Mouse (Mus musculus): ENCODE measurements around the gene Vnn1. TPM values are rescaled to one million over a fixed set of nuclear protein-coding genes. Genes with fewer than 3 reads are reported as not detected.

Vnn1 gene
- total RNA-seq, 2 experiments from 2014 or later: 0.31 to 0.56 TPM

Other genes with a start within 250 kb of the Vnn1 start
- 100 to 1,000 TPM; 173 to 245 TPM for gene Rps12, start 107.4 kb upstream of the Vnn1 start, total RNA-seq (2021)
- gene Slc18b1, start 97.7 kb upstream of the Vnn1 start, total RNA-seq (2021): 10 to 100 TPM in 1 of 2 experiments, 1 to 10 TPM in 1; 8.6 to 10.2 TPM
- not detected for gene Vnn3, start 43.2 kb upstream of the Vnn1 start, total RNA-seq (2021)
- gene Taar1, start 25.7 kb downstream of the Vnn1 start, total RNA-seq (2021): not detected
- gene Taar2, start 43.9 kb downstream of the Vnn1 start, total RNA-seq (2021): not detected
- gene Taar3, start 54.9 kb downstream of the Vnn1 start, total RNA-seq (2021): not detected
- gene Taar4, start 65.8 kb downstream of the Vnn1 start, total RNA-seq (2021): not detected
- gene Taar5, start 76.0 kb downstream of the Vnn1 start, total RNA-seq (2021): not detected
- gene Taar6, start 91.0 kb downstream of the Vnn1 start, total RNA-seq (2021): not detected
- not detected for gene Taar7a, start 98.8 kb downstream of the Vnn1 start, total RNA-seq (2021)
- gene Taar7b, start 105.3 kb downstream of the Vnn1 start, total RNA-seq (2021): not detected
- not detected for gene Taar7d, start 132.5 kb downstream of the Vnn1 start, total RNA-seq (2021)
- not detected for gene Taar7e, start 142.9 kb downstream of the Vnn1 start, total RNA-seq (2021)
- gene Taar7f, start 154.8 kb downstream of the Vnn1 start, total RNA-seq (2021): not detected
- not detected for gene Taar8a, start 181.8 kb downstream of the Vnn1 start, total RNA-seq (2021)
- not detected for gene Taar8b, start 197.6 kb downstream of the Vnn1 start, total RNA-seq (2021)
- not detected for gene Taar8c, start 207.2 kb downstream of the Vnn1 start, total RNA-seq (2021)
- not detected for gene Taar9, start 214.8 kb downstream of the Vnn1 start, total RNA-seq (2021)

Data from heart, postnatal 25 days (tissue).